26 mouse cellular contexts compared by ENCODE assay signal in genomic region chr15:94461166-94461565, GRCm38 (mm10). TPM values are rescaled to one million over a fixed set of nuclear protein-coding genes. Genes with fewer than 3 reads are reported as not detected.
A peak's percentile ranks its signal among the peaks of the same experiment; 100 is the strongest.
DNase-seq lines count a peak whose midpoint lies in the region; ATAC-seq lines count a peak whose summit lies in the region.
"Had no signal": no experiment of that assay in that cellular context is flagged by ENCODE, and none has a peak within 500 bp of the region (broad histone marks: within the 10 kb centered on the region; RNA-seq: fewer than 3 reads in every experiment).

No protein-coding gene starts in this region.

- H3K27me3 ChIP-seq in forebrain, embryonic 13.5 days = no peaks in the 10 kb centered on the region
- no peaks in the 10 kb centered on the region for H3K27me3 ChIP-seq in forebrain, embryonic 15.5 days
- H3K27me3 ChIP-seq in neural tube, embryonic 11.5 days (ENCODE audit: control insufficient read depth, insufficient read depth, low read length) = no peaks in the 10 kb centered on the region
- no peaks in the 10 kb centered on the region for H3K27me3 ChIP-seq in midbrain, embryonic 15.5 days (replicated peaks)
- H3K27me3 ChIP-seq: heart, embryonic 13.5 days; hindbrain, embryonic 15.5 days; kidney, embryonic 15.5 days; neural tube, embryonic 12.5 days; stomach, embryonic 15.5 days had no signal

- H3K9me3 ChIP-seq in forebrain, embryonic 13.5 days (replicated peaks) = no peaks in the 10 kb centered on the region
- no peaks in the 10 kb centered on the region for H3K9me3 ChIP-seq in forebrain, embryonic 15.5 days
- H3K9me3 ChIP-seq in neural tube, embryonic 11.5 days (ENCODE audit: control insufficient read depth, low read length) = no peaks in the 10 kb centered on the region
- no peaks in the 10 kb centered on the region for H3K9me3 ChIP-seq in midbrain, embryonic 15.5 days
- H3K9me3 ChIP-seq: heart, embryonic 13.5 days; hindbrain, embryonic 15.5 days; kidney, embryonic 15.5 days; neural tube, embryonic 12.5 days; stomach, embryonic 15.5 days had no signal

- no peak for DNase-seq in neural tube, embryonic 11.5 days (ENCODE audit: low spot score)
- no peak for DNase-seq in neural tube, embryonic 10.5 days (ENCODE audit: extremely low spot score, low spot score)
- no peak for DNase-seq in urinary bladder, postnatal 36 days (ENCODE audit: low spot score in 2 of 2)
- no peak for DNase-seq in urinary bladder, postnatal 4 days (ENCODE audit: low spot score in 2 of 2)
- DNase-seq in T-cell, adult 2 months (ENCODE audit: low spot score) = no peak
- DNase-seq: B cell, adult 2 months; cerebellum, adult 8-10 months; gastrocnemius, postnatal 10 days; heart, adult 11 months; kidney, postnatal 4 days; layer of hippocampus, adult 9-11 months; left cerebral cortex, postnatal 4 days; lung, adult 2 months; lung, postnatal 4 days; thymus, adult 2 months had no signal

- H3K27ac ChIP-seq in forebrain, embryonic 13.5 days = no peak overlapping the region
- no peak overlapping the region for H3K27ac ChIP-seq in forebrain, embryonic 15.5 days (replicated peaks)
- H3K27ac ChIP-seq in neural tube, embryonic 11.5 days (ENCODE audit: low read depth, low read length) = peak overlapping the region; percentile 61
- H3K27ac ChIP-seq in midbrain, embryonic 15.5 days = no peak overlapping the region
- H3K27ac ChIP-seq: heart, embryonic 13.5 days; hindbrain, embryonic 15.5 days; kidney, embryonic 15.5 days; left cerebral cortex, adult 2 months; neural tube, embryonic 12.5 days; stomach, embryonic 15.5 days had no signal

- no peaks in the 10 kb centered on the region; the same call in 1 of the 2 replicates for H3K4me1 ChIP-seq in forebrain, embryonic 13.5 days
- no peaks in the 10 kb centered on the region for H3K4me1 ChIP-seq in forebrain, embryonic 15.5 days
- 0 out of 2 replicates have a peak, but pooled peaks cover 2% of the 10 kb centered on the region for H3K4me1 ChIP-seq in neural tube, embryonic 11.5 days (ENCODE audit: control insufficient read depth, insufficient read depth, low read length)
- no peaks in the 10 kb centered on the region for H3K4me1 ChIP-seq in midbrain, embryonic 15.5 days
- H3K4me1 ChIP-seq: heart, embryonic 13.5 days; hindbrain, embryonic 15.5 days; stomach, embryonic 15.5 days had no signal

- H3K36me3 ChIP-seq in forebrain, embryonic 13.5 days (ENCODE audit: poor library complexity, severe bottlenecking) = no peaks in the 10 kb centered on the region
- no peaks in the 10 kb centered on the region for H3K36me3 ChIP-seq in forebrain, embryonic 15.5 days
- no peaks in the 10 kb centered on the region for H3K36me3 ChIP-seq in neural tube, embryonic 11.5 days (ENCODE audit: control insufficient read depth, insufficient read depth, low read length)
- H3K36me3 ChIP-seq in midbrain, embryonic 15.5 days (replicated peaks) = no peaks in the 10 kb centered on the region
- H3K36me3 ChIP-seq: heart, embryonic 13.5 days; hindbrain, embryonic 15.5 days; kidney, embryonic 15.5 days; neural tube, embryonic 12.5 days; stomach, embryonic 15.5 days had no signal

- WGBS in forebrain, embryonic 13.5 days = 29% methylated on average over 9 of the region's 9 CpGs
- 27% methylated on average over 9 of the region's 9 CpGs for WGBS in forebrain, embryonic 15.5 days
- 63% methylated on average over 9 of the region's 9 CpGs for WGBS in neural tube, embryonic 11.5 days
- 22% methylated on average over 9 of the region's 9 CpGs for WGBS in midbrain, embryonic 15.5 days

- H3K4me3 ChIP-seq in forebrain, embryonic 13.5 days = no peak overlapping the region
- no peak overlapping the region for H3K4me3 ChIP-seq in forebrain, embryonic 15.5 days
- H3K4me3 ChIP-seq in neural tube, embryonic 11.5 days (ENCODE audit: low read depth, low read length) = no peak overlapping the region
- no peak overlapping the region for H3K4me3 ChIP-seq in midbrain, embryonic 15.5 days
- H3K4me3 ChIP-seq: heart, embryonic 13.5 days; hindbrain, embryonic 15.5 days; kidney, embryonic 15.5 days; left cerebral cortex, adult 2 months; neural tube, embryonic 12.5 days; stomach, embryonic 15.5 days had no signal

- H3K4me2 ChIP-seq in forebrain, embryonic 13.5 days = 0 out of 2 replicates have a peak overlapping the region, but pooled peaks have one; percentile 2
- H3K4me2 ChIP-seq in forebrain, embryonic 15.5 days (replicated peaks) = no peak overlapping the region
- H3K4me2 ChIP-seq in neural tube, embryonic 11.5 days (ENCODE audit: low read depth) = no peak overlapping the region
- H3K4me2 ChIP-seq in midbrain, embryonic 15.5 days = peak overlapping the region; percentile 25; the same call in 1 of the 2 replicates
- H3K4me2 ChIP-seq: heart, embryonic 13.5 days; hindbrain, embryonic 15.5 days; kidney, embryonic 15.5 days; liver, embryonic 11.5 days; neural tube, embryonic 12.5 days; stomach, embryonic 15.5 days had no signal

- ATAC-seq in forebrain, embryonic 13.5 days = no peak
- no peak for ATAC-seq in forebrain, embryonic 15.5 days (replicated peaks)
- no peak for ATAC-seq in neural tube, embryonic 11.5 days (ENCODE audit: insufficient read depth, low FRiP score, low TSS enrichment)
- no peak for ATAC-seq in midbrain, embryonic 15.5 days (replicated peaks)
- ATAC-seq: intestine, postnatal 0 days had no signal

- H3K9ac ChIP-seq in forebrain, embryonic 13.5 days = no peak overlapping the region
- H3K9ac ChIP-seq in forebrain, embryonic 15.5 days (replicated peaks) = no peak overlapping the region
- H3K9ac ChIP-seq in neural tube, embryonic 11.5 days (ENCODE audit: low read length) = no peak overlapping the region
- no peak overlapping the region for H3K9ac ChIP-seq in midbrain, embryonic 15.5 days
- H3K9ac ChIP-seq: heart, embryonic 13.5 days; hindbrain, embryonic 15.5 days; kidney, embryonic 15.5 days; neural tube, embryonic 12.5 days; stomach, embryonic 15.5 days had no signal

RNA-seq across cellular contexts. Expression of gene Adamts20, which starts 4.1 kb away (rescaled TPM):
- 3.4 and 4.9 TPM in 2 replicates for polyA plus RNA-seq in forebrain, embryonic 13.5 days (2015; fragmentation: Nextera tagmentation; extraction: Ambion mirVana)
- polyA plus RNA-seq in forebrain, embryonic 15.5 days (2015; fragmentation: Nextera tagmentation; extraction: Ambion mirVana) = 2.5 and 3.5 TPM in 2 replicates
- 10.3 and 10.6 TPM in 2 replicates for polyA plus RNA-seq in neural tube, embryonic 11.5 days (2014; fragmentation: Nextera tagmentation; extraction: Ambion mirVana)
- 2.1 and 2.5 TPM in 2 replicates for polyA plus RNA-seq in midbrain, embryonic 15.5 days (2015; fragmentation: Nextera tagmentation; extraction: Ambion mirVana)

Comparison
In these comparisons a context has a peak if more than half of its experiments do, and no peak if none do; other contexts are left out.
1. H3K4me2 ChIP-seq: peak in forebrain, embryonic 13.5 days (single experiment) and midbrain, embryonic 15.5 days (single experiment); none in forebrain, embryonic 15.5 days (single experiment) and neural tube, embryonic 11.5 days (single experiment).